ENCODE assay signal across 13 mouse cellular contexts in the genomic region with DNA sequence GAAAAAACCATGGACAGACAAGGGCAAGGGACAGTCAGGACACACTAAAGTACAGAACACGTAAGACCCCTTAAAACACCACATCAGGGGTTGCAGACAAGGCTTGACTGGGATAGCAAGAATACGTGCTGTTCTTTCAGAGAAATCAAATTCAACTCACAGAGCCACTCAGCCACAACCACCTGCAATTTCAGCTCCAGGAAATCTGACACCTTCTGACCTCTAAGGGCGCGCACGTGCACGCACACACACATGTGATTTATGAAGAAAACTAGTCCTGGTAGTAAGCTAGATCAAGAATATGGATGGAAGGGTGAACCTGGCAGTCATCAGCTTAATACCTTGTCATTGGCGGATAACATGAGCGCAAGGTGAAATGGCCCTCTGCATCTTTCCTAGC.
"Had no signal": no experiment of that assay in that cellular context is flagged by ENCODE, and none has a peak within 500 bp of the region (broad histone marks: within the 10 kb centered on the region; RNA-seq: fewer than 3 reads in every experiment).

No protein-coding gene starts in this region.

- H3K9me3 ChIP-seq: limb, embryonic 13.5 days; liver, embryonic 12.5 days; liver, embryonic 15.5 days had no signal

- H3K36me3 ChIP-seq: liver, embryonic 15.5 days had no signal

- H3K4me3 ChIP-seq: limb, embryonic 13.5 days; liver, embryonic 12.5 days; liver, embryonic 15.5 days had no signal

- H3K27me3 ChIP-seq: limb, embryonic 13.5 days; liver, embryonic 12.5 days; liver, embryonic 15.5 days had no signal

- H3K4me2 ChIP-seq: limb, embryonic 13.5 days; liver, embryonic 12.5 days; liver, embryonic 15.5 days had no signal

- H3K4me1 ChIP-seq: liver, embryonic 12.5 days; liver, embryonic 15.5 days had no signal

- H3K27ac ChIP-seq: kidney, postnatal 0 days; limb, embryonic 13.5 days; liver, embryonic 12.5 days; liver, embryonic 15.5 days had no signal

- H3K9ac ChIP-seq: limb, embryonic 13.5 days; liver, embryonic 12.5 days; liver, embryonic 15.5 days had no signal

- DNase-seq: kidney, adult 2 months; kidney, postnatal 25 days; liver; lung, adult 2 months; lung, postnatal 14 days; lung, postnatal 4 days; midbrain, embryonic 14.5 days; thymus, adult 18-20 months; thymus, postnatal 36 days had no signal

- ATAC-seq: liver, embryonic 12.5 days had no signal
